Mouse (Mus musculus): ENCODE results near the gene Slc1a2.

Slc1a2 gene

DNA sequence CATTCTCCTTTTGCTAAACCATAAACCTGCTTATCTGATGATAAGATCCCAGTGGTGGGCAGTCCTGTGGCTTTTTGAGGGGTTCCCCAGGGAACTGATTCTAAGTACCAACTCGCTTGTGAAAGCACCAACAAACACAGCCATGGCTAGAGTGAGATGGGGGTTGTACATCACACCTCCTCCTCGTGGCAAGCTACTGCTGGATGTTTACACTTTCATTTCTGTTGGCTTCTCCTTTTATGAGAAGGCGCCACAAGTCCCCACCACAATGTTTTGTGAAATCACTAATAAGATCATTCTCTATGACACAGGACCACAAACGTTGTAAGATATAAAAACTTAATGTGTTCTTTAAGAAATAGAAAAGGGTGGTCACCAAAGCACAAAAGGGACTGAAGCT lies 154.3 kb downstream of the Slc1a2 start:
- no peak for DNase-seq (ENCODE audit: low spot score in 2 of 2)

DNA sequence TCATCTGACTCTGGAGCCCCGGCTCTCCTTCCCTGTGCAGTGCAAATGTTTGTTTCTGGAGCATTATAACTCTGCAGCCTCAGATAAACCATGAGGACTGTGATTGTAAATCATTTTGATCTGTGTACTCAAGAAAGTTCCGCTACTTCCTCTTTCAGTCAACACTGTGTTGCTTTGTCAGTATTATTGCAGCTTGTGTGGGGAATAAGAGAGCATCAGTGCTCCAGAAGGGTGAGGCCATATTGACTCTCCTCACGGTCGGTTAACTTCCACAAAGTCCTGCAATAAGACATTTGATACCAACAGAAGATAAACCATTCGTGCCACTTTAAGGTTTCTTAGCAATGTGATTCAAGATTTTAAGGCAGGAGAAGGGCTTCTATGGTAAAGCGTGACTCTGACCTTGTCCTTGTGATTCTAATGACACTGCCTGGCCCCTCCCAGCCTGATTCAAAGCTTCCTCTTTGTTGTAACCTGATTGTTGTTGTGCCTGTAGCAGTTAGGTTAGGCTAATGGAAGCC lies 156.9 kb downstream of the Slc1a2 start:
- no peak for DNase-seq (ENCODE audit: low spot score in 2 of 2)

DNA sequence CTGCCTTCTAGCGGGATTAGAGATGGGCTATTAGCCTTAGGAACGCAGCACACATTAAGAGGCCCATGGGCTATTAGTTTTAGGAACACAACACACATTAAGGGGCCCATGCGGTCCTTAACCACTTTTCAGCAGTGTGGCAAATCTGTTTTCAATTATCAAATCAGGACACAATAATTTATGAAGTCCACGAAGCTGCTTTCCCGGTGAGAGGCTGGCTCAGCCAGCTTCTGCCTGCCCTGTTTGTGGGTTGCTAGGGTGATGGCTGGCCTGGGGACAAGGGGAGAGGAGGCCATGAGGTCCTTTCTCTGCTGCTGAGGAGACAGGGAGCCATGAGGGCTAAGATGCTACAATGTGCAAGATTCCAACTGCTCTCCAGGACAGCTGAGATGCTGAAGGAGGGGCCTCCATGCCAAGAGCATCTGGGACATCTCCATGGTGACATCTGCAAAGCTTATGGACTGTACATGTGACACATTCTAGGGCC lies 161.8 kb downstream of the Slc1a2 start:
- DNase-seq (ENCODE audit: low spot score in 2 of 2), result peak; percentile 39 to 51

DNA sequence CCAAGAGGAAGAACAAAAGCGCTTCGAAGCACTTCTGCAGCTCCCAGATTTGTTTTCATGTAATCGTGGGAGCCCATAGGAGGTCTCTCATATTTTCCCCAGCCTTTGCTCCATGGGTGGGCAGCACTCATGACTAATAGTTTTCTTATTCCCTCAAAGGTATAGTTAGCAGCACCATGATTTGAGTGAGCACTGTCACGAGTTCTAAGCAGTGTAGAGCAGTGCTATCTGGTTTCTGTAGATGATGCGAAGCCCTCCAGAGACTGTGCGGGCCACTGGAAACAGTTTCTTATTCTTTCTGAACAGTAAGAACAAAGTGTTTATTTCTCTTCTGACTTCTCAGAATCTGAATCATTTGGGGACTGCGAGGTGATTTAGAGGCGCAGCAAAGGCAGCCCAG lies 162.3 kb downstream of the Slc1a2 start:
- DNase-seq (ENCODE audit: low spot score in 2 of 2), result no peak

DNA sequence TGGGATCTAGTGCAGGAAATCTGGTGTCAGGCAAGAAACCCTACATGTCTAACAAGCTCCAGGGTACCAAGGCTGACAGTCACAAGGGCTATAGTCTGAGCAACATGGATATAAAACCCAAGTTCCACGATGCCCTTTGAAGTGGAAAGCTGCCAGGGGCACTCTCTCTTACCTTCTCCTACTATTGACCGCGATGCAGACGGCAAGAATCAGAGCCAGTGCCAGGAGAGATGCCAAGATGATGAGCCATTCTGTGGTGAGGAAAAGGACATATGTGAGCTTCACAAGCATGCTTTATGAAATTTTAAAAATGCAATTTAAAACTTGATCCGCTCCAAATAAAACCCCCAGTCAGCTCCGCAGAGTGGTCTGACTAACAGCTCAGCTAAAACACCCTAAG lies 163.6 kb downstream of the Slc1a2 start:
- peak; percentile 57 to 60 for DNase-seq (ENCODE audit: low spot score in 2 of 2)

GRCm38 (mm10) chr2:102825961-102826633 lies 167.6 kb downstream of the Slc1a2 start:
- DNase-seq (ENCODE audit: low spot score in 2 of 2), result no peak

GRCm38 (mm10) chr2:102827841-102828240 lies 169.4 kb downstream of the Slc1a2 start:
- DNase-seq (ENCODE audit: low spot score in 2 of 2), result no peak

- no peak for DNase-seq (ENCODE audit: low spot score in 2 of 2)
These were observed 169.9 kb downstream of the Slc1a2 start for GRCm38 (mm10) chr2:102828381-102828780.

DNA sequence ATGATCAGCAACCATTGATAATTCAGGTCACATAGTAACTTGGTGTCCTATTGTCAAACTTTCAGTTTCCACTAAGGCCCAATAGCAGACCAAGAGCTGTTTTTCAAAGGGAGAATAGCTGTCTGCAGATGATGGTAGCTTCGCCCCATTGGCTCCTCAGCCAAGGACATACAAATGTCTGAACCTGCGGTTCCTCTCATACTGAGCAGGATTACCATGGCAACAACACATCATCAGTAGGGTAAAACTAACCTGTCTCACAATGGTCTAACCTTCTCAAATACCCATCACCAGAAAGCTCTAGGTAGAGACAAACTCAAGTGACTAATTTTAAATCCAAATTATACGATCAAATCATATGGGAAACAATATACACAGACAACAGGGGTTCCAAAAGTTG lies 170.7 kb downstream of the Slc1a2 start:
- peak; percentile 74 to 78 for DNase-seq (ENCODE audit: low spot score in 2 of 2)

GRCm38 (mm10) chr2:102831547-102831946 lies 173.1 kb downstream of the Slc1a2 start:
- DNase-seq (ENCODE audit: low spot score in 2 of 2), result no peak

GRCm38 (mm10) chr2:102838179-102838578 lies 179.7 kb downstream of the Slc1a2 start:
- DNase-seq (ENCODE audit: low spot score in 2 of 2), result no peak

Data from right cerebral cortex, postnatal 10 days (tissue).